Mouse (Mus musculus): ENCODE measurements at regions not wholly inside any gene's neighbourhood (a gene's known extent, or its start where the extent isn't known, plus 50 kb on each side); places are given as distances from the start of the nearest gene placed in this dataset.

GRCm38 (mm10) chr8:11981458-11981857 lies 141.2 kb downstream of the Tex29 start:
- H3K4me2 ChIP-seq (ENCODE audit: low read depth): no peak overlapping the region
- no peaks in the 10 kb centered on the region for H3K79me2 ChIP-seq (ENCODE audit: control insufficient read depth, insufficient read depth)
- no peak overlapping the region for H3K4me3 ChIP-seq
- TF ChIP-seq TCF12 (IDR thresholded peaks at IDR 0.05; ENCODE audit: insufficient read depth, poor library complexity, severe bottlenecking): no peak
- no peak for TF ChIP-seq E2F4 (IDR thresholded peaks at IDR 0.05; ENCODE audit: insufficient read depth)
- no peak for TF ChIP-seq MYOD1 (IDR thresholded peaks at IDR 0.05; ENCODE audit: control insufficient read depth in 1 of 3, insufficient read length in 2 of 3, low read depth in 2 of 3)
- TF ChIP-seq POLR2AphosphoS2 (IDR thresholded peaks at IDR 0.05; ENCODE audit: insufficient read length, low read depth): no peak
- no peak for TF ChIP-seq USF1 (IDR thresholded peaks at IDR 0.05; ENCODE audit: low read depth)
- no peak for TF ChIP-seq SRF (IDR thresholded peaks at IDR 0.05; ENCODE audit: control insufficient read depth, insufficient read length, low read depth)
- TF ChIP-seq CEBPB (IDR thresholded peaks at IDR 0.05; ENCODE audit: insufficient read depth, poor library complexity, severe bottlenecking): no peak
- TF ChIP-seq TCF3 (IDR thresholded peaks at IDR 0.05; ENCODE audit: insufficient read length, low read depth): no peak
- no peak for TF ChIP-seq POLR2A (IDR thresholded peaks at IDR 0.05; ENCODE audit: insufficient read length, low read depth)
- no peak for TF ChIP-seq MYOG (IDR thresholded peaks at IDR 0.05; ENCODE audit: control insufficient read depth in 1 of 3, insufficient read depth in 1 of 3, insufficient read length in 2 of 3, low read depth in 2 of 3)
- no peak for TF ChIP-seq REST (IDR thresholded peaks at IDR 0.05; ENCODE audit: insufficient read depth, insufficient read length)
- no peak for TF ChIP-seq MAX (IDR thresholded peaks at IDR 0.05; ENCODE audit: low read depth)
- no peak overlapping the region for H3ac ChIP-seq (ENCODE audit: control insufficient read depth, insufficient read length)
- no peaks in the 10 kb centered on the region for H3K36me3 ChIP-seq (ENCODE audit: control insufficient read depth, insufficient read depth)
- H3K27me3 ChIP-seq (ENCODE audit: control insufficient read depth, insufficient read depth, insufficient read length): peaks cover 7% of the 10 kb centered on the region

GRCm38 (mm10) chr8:11990024-11990423 lies 149.8 kb downstream of the Tex29 start:
- TF ChIP-seq POLR2AphosphoS2 (IDR thresholded peaks at IDR 0.05; ENCODE audit: insufficient read length, low read depth) (no peak), SRF (IDR thresholded peaks at IDR 0.05; ENCODE audit: control insufficient read depth, insufficient read length, low read depth) (no peak), REST (IDR thresholded peaks at IDR 0.05; ENCODE audit: insufficient read depth, insufficient read length) (no peak), TCF3 (IDR thresholded peaks at IDR 0.05; ENCODE audit: insufficient read length, low read depth) (no peak), POLR2A (IDR thresholded peaks at IDR 0.05; ENCODE audit: insufficient read length, low read depth) (no peak), USF1 (IDR thresholded peaks at IDR 0.05; ENCODE audit: low read depth) (no peak), MYOD1 (IDR thresholded peaks at IDR 0.05; ENCODE audit: control insufficient read depth in 1 of 3, insufficient read length in 2 of 3, low read depth in 2 of 3) (no peak)
- Histone ChIP-seq H3K4me3 (no peak overlapping the region), H3K27me3 (ENCODE audit: control insufficient read depth, insufficient read depth, insufficient read length) (peaks cover 12% of the 10 kb centered on the region), H3ac (ENCODE audit: control insufficient read depth, insufficient read length) (no peak overlapping the region), H3K36me3 (ENCODE audit: control insufficient read depth, insufficient read depth) (no peaks in the 10 kb centered on the region), H3K4me2 (ENCODE audit: low read depth) (no peak overlapping the region), H3K79me2 (ENCODE audit: control insufficient read depth, insufficient read depth) (no peaks in the 10 kb centered on the region)

GRCm38 (mm10) chr8:11999736-12000458 lies 159.6 kb downstream of the Tex29 start:
- Histone ChIP-seq H3K4me3 (no peak overlapping the region), H3K79me2 (ENCODE audit: control insufficient read depth, insufficient read depth) (no peaks in the 10 kb centered on the region), H3K36me3 (ENCODE audit: control insufficient read depth, insufficient read depth) (no peaks in the 10 kb centered on the region), H3K27me3 (ENCODE audit: control insufficient read depth, insufficient read depth, insufficient read length) (peaks cover 21% of the 10 kb centered on the region), H3K4me2 (ENCODE audit: low read depth) (no peak overlapping the region), H3ac (ENCODE audit: control insufficient read depth, insufficient read length) (no peak overlapping the region)
- no peak for TF ChIP-seq POLR2A (IDR thresholded peaks at IDR 0.05; ENCODE audit: insufficient read length, low read depth)
- TF ChIP-seq E2F4 (IDR thresholded peaks at IDR 0.05; ENCODE audit: insufficient read depth): no peak
- no peak for TF ChIP-seq TCF12 (IDR thresholded peaks at IDR 0.05; ENCODE audit: insufficient read depth, poor library complexity, severe bottlenecking)
- no peak for TF ChIP-seq TCF3 (IDR thresholded peaks at IDR 0.05; ENCODE audit: insufficient read length, low read depth)
- no peak for TF ChIP-seq MYOD1 (IDR thresholded peaks at IDR 0.05; ENCODE audit: control insufficient read depth in 1 of 3, insufficient read length in 2 of 3, low read depth in 2 of 3)
- TF ChIP-seq POLR2AphosphoS2 (IDR thresholded peaks at IDR 0.05; ENCODE audit: insufficient read length, low read depth): no peak
- TF ChIP-seq REST (IDR thresholded peaks at IDR 0.05; ENCODE audit: insufficient read depth, insufficient read length): no peak
- TF ChIP-seq MYOG (IDR thresholded peaks at IDR 0.05; ENCODE audit: control insufficient read depth in 1 of 3, insufficient read depth in 1 of 3, insufficient read length in 2 of 3, low read depth in 2 of 3): no peak
- TF ChIP-seq MAX (IDR thresholded peaks at IDR 0.05; ENCODE audit: low read depth): no peak
- TF ChIP-seq SRF (IDR thresholded peaks at IDR 0.05; ENCODE audit: control insufficient read depth, insufficient read length, low read depth): no peak

GRCm38 (mm10) chr8:12000459-12000789 lies 160.2 kb downstream of the Tex29 start:
- H3ac ChIP-seq (ENCODE audit: control insufficient read depth, insufficient read length): no peak overlapping the region
- no peak overlapping the region for H3K4me2 ChIP-seq (ENCODE audit: low read depth)
- H3K27me3 ChIP-seq (ENCODE audit: control insufficient read depth, insufficient read depth, insufficient read length): peaks cover 21% of the 10 kb centered on the region
- no peak overlapping the region for H3K4me3 ChIP-seq
- no peaks in the 10 kb centered on the region for H3K36me3 ChIP-seq (ENCODE audit: control insufficient read depth, insufficient read depth)
- TF ChIP-seq MYOD1 (IDR thresholded peaks at IDR 0.05; ENCODE audit: control insufficient read depth in 1 of 3, insufficient read length in 2 of 3, low read depth in 2 of 3) (no peak), USF1 (IDR thresholded peaks at IDR 0.05; ENCODE audit: low read depth) (no peak), MYOG (IDR thresholded peaks at IDR 0.05; ENCODE audit: control insufficient read depth in 1 of 3, insufficient read depth in 1 of 3, insufficient read length in 2 of 3, low read depth in 2 of 3) (no peak), CEBPB (IDR thresholded peaks at IDR 0.05; ENCODE audit: insufficient read depth, poor library complexity, severe bottlenecking) (no peak), POLR2A (IDR thresholded peaks at IDR 0.05; ENCODE audit: insufficient read length, low read depth) (no peak), TCF12 (IDR thresholded peaks at IDR 0.05; ENCODE audit: insufficient read depth, poor library complexity, severe bottlenecking) (no peak), E2F4 (IDR thresholded peaks at IDR 0.05; ENCODE audit: insufficient read depth) (no peak), POLR2AphosphoS2 (IDR thresholded peaks at IDR 0.05; ENCODE audit: insufficient read length, low read depth) (no peak), TCF3 (IDR thresholded peaks at IDR 0.05; ENCODE audit: insufficient read length, low read depth) (no peak)
- no peaks in the 10 kb centered on the region for H3K79me2 ChIP-seq (ENCODE audit: control insufficient read depth, insufficient read depth)

GRCm38 (mm10) chr8:12004241-12004640 lies 164.0 kb downstream of the Tex29 start:
- H3K4me2 ChIP-seq (ENCODE audit: low read depth): no peak overlapping the region
- H3K4me3 ChIP-seq: no peak overlapping the region
- H3K36me3 ChIP-seq (ENCODE audit: control insufficient read depth, insufficient read depth): no peaks in the 10 kb centered on the region
- TF ChIP-seq MYOG (IDR thresholded peaks at IDR 0.05; ENCODE audit: control insufficient read depth in 1 of 3, insufficient read depth in 1 of 3, insufficient read length in 2 of 3, low read depth in 2 of 3) (no peak), POLR2AphosphoS2 (IDR thresholded peaks at IDR 0.05; ENCODE audit: insufficient read length, low read depth) (no peak), REST (IDR thresholded peaks at IDR 0.05; ENCODE audit: insufficient read depth, insufficient read length) (no peak), E2F4 (IDR thresholded peaks at IDR 0.05; ENCODE audit: insufficient read depth) (no peak), USF1 (IDR thresholded peaks at IDR 0.05; ENCODE audit: low read depth) (no peak), SRF (IDR thresholded peaks at IDR 0.05; ENCODE audit: control insufficient read depth, insufficient read length, low read depth) (no peak), TCF12 (IDR thresholded peaks at IDR 0.05; ENCODE audit: insufficient read depth, poor library complexity, severe bottlenecking) (no peak), CEBPB (IDR thresholded peaks at IDR 0.05; ENCODE audit: insufficient read depth, poor library complexity, severe bottlenecking) (no peak), TCF3 (IDR thresholded peaks at IDR 0.05; ENCODE audit: insufficient read length, low read depth) (no peak), MYOD1 (IDR thresholded peaks at IDR 0.05; ENCODE audit: control insufficient read depth in 1 of 3, insufficient read length in 2 of 3, low read depth in 2 of 3) (no peak), MAX (IDR thresholded peaks at IDR 0.05; ENCODE audit: low read depth) (no peak), POLR2A (IDR thresholded peaks at IDR 0.05; ENCODE audit: insufficient read length, low read depth) (no peak)
- no peak overlapping the region for H3ac ChIP-seq (ENCODE audit: control insufficient read depth, insufficient read length)
- H3K79me2 ChIP-seq (ENCODE audit: control insufficient read depth, insufficient read depth): no peaks in the 10 kb centered on the region
- no peaks in the 10 kb centered on the region for H3K27me3 ChIP-seq (ENCODE audit: control insufficient read depth, insufficient read depth, insufficient read length)
